Mouse (Mus musculus) heart, embryonic 11.5 days (tissue): Measurements from ENCODE around the gene Htr2a. TPM values are rescaled to one million over a fixed set of nuclear protein-coding genes. Genes with fewer than 3 reads are reported as not detected.

ENCODE experiments used
- ATAC-seq: fragments of 200-750 bp; cut with Nextera tagmentation; replicated peaks from 2 replicates; pipeline ENCODE4 v1.8.0; 2017; ENCODE audit warnings: moderate library complexity; ENCODE audit not compliant: insufficient number of reproducible peaks, low FRiP score, low TSS enrichment
- H3K27ac ChIP-seq: fragments of 300-500 bp; sonication (generic); 2 replicates; pipeline ENCODE4 v1.5.1; 2014; ENCODE audit warnings: mild to moderate bottlenecking, low read depth, low read length
- H3K27me3 ChIP-seq: fragments of 300-500 bp; sonication (generic); 2 replicates; pipeline ENCODE4 v1.6.1; 2014; ENCODE audit warnings: mild to moderate bottlenecking, low read length, mixed read lengths; ENCODE audit not compliant: control insufficient read depth, insufficient read depth
- H3K36me3 ChIP-seq: fragments of 300-500 bp; sonication (generic); 2 replicates; pipeline ENCODE4 v1.6.1; 2014; ENCODE audit warnings: mild to moderate bottlenecking, low read length, moderate library complexity, mixed read lengths; ENCODE audit not compliant: control insufficient read depth, insufficient read depth
- H3K4me1 ChIP-seq: fragments of 300-500 bp; sonication (generic); 2 replicates; pipeline ENCODE4 v1.6.1; 2014; ENCODE audit warnings: low read length; ENCODE audit not compliant: control insufficient read depth, insufficient read depth
- H3K4me2 ChIP-seq: fragments of 300-500 bp; sonication (generic); 2 replicates; pipeline ENCODE4 v1.6.1; 2014; ENCODE audit warnings: mild to moderate bottlenecking, moderate library complexity
- H3K4me3 ChIP-seq: fragments of 300-500 bp; sonication (generic); 2 replicates; pipeline ENCODE4 v1.5.1; 2014; ENCODE audit warnings: low read depth, low read length
- H3K9ac ChIP-seq: fragments of 300-500 bp; sonication (generic); 2 replicates; pipeline ENCODE4 v1.6.1; 2014; ENCODE audit warnings: mild to moderate bottlenecking, low read depth, low read length, moderate library complexity
- H3K9me3 ChIP-seq: fragments of 300-500 bp; sonication (generic); replicated peaks from 2 replicates; pipeline ENCODE4 v1.6.1; 2016; ENCODE audit warnings: low read length; ENCODE audit not compliant: control insufficient read depth
- WGBS: fragments of 180-500 bp; shearing (Covaris S2); extraction: QIAGEN DNeasy Blood & Tissue Kit; methylation state at CpG from one replicate; pipeline ENCODE4 v1.1.7; 2014; ENCODE audit not compliant: insufficient replicate concordance; 5-methylcytosine and 5-hydroxymethylcytosine counted together
- polyA plus RNA-seq: library from polyadenylated mRNA; unstranded; fragments of >200 nt; fragmentation: Nextera tagmentation; extraction: Ambion mirVana; gene quantifications from 2 replicates; pipeline ENCODE4 v1.2.1, GENCODE M21; 2014

Gene Htr2a
- polyA plus RNA-seq = 0.59 and 0.89 TPM in 2 replicates

DNA sequence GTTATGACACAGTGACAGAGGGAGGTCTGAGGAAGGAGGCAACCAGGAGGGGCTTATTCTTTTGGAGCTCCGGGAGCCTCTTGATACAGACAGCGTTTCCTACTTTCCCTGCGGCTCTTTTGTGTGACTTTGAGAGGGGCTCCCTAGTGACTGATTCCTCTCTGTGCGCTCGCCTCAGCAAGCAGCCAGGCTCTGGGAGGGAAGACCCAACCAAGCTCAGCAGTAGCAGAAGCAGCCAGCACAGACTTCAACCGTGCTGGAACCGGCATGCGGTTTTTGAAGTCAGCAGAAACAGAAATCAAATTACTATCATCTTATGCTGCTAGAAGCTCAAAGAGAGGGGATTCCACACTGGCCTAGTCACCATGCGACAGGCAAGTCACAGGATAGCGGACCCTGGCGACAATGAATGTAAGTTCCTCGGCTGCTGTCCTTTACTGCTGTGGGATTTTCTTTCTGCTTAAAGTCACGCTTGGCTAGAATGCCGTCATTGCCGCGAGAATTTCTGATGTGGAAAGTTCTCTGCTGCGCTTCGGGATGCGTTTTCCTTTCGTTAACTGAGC, at the start of gene Htr2a:
TSS of gene Htr2a (plus strand) at position 22 of the 563 bp plus-strand sequence.
- H3K27ac ChIP-seq = no peak within 1 kb of the TSS
- 2% methylated on average over 20 of the region's 20 CpGs for WGBS

DNA sequence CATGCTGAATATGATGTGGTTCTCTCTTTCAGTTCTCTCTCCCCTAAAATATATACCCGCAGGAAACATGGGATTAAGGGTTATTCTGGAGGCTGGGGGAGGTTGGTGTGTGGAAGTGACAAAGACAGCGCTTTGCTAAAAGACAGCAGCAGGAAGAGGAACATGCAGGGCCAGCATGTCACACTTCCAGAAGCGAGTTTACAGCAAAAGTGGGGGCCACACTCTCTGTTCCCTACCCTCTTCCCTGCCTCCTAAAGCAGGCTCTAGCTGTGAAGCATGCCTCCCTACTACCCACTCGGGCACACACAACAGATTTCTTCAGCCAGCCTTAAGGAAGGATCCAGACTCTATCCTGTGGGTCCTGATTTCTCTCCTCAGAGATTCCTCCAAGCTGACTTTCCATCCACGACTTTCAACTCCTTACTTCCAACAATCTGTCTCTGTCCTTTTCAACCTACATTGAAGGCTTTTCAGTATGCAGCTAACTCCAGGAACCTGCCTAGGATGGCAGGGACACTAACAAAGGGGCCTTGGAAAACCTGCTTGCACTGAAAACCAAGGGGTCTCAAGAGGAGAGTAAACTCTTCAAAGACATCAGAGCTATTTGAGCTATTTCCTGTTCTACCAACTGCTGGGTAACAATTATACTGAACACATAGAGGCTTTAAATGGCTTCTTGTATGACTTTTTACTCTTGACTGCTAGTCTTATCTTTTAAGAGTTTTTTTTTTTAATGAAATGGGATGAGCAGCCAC, 39.1 kb upstream of the Htr2a start:
- Histone ChIP-seq H3K27ac (no peak overlapping the region), H3K9ac (no peak overlapping the region), H3K9me3 (no peaks in the 10 kb centered on the region), H3K4me1 (no peaks in the 10 kb centered on the region), H3K4me3 (no peak overlapping the region), H3K4me2 (no peak overlapping the region), H3K36me3 (no peaks in the 10 kb centered on the region), H3K27me3 (no peaks in the 10 kb centered on the region)
- no peak for ATAC-seq
- WGBS = 65% methylated on average over 5 of the region's 5 CpGs

More for the DNA sequence above, at the start of gene Htr2a:
- peaks cover 2% of the 10 kb centered on the region for H3K4me1 ChIP-seq
- no peaks in the 10 kb centered on the region for H3K36me3 ChIP-seq
- peak within 1 kb of the TSS; percentile 81 for H3K4me2 ChIP-seq
- ATAC-seq = no peak
- peak within 1 kb of the TSS; percentile 70 for H3K9ac ChIP-seq
- no peaks in the 10 kb centered on the region for H3K9me3 ChIP-seq
- H3K27me3 ChIP-seq = peaks cover 8% of the 10 kb centered on the region; the same call in 1 of the 2 replicates
- peak within 1 kb of the TSS; percentile 47 for H3K4me3 ChIP-seq

DNA sequence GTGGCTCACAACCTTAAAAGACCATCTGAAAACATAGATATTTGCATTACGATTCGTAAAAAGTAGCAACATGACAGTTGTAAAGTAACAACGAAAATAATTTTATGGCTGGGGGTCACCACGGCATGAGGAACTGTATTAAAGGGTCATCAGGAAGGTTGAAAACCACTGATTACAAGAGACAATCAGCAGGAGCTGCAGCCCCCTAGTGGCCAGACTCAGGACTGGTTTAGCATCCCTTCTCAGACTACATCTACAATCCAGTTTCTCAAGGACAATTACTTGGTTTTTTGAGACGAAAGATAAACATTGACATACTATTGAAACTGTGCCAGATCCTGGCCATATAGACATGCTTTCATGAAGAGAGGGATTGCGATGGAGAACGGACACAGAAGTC, 38.1 kb upstream of the Htr2a start:
- no peaks in the 10 kb centered on the region for H3K4me1 ChIP-seq
- ATAC-seq = no peak
- no peak overlapping the region for H3K4me2 ChIP-seq
- no peak overlapping the region for H3K4me3 ChIP-seq
- 46% methylated on average over 7 of the region's 7 CpGs for WGBS
- H3K36me3 ChIP-seq = no peaks in the 10 kb centered on the region
- no peak overlapping the region for H3K9ac ChIP-seq
- no peaks in the 10 kb centered on the region for H3K9me3 ChIP-seq
- no peak overlapping the region for H3K27ac ChIP-seq
- H3K27me3 ChIP-seq = no peaks in the 10 kb centered on the region

DNA sequence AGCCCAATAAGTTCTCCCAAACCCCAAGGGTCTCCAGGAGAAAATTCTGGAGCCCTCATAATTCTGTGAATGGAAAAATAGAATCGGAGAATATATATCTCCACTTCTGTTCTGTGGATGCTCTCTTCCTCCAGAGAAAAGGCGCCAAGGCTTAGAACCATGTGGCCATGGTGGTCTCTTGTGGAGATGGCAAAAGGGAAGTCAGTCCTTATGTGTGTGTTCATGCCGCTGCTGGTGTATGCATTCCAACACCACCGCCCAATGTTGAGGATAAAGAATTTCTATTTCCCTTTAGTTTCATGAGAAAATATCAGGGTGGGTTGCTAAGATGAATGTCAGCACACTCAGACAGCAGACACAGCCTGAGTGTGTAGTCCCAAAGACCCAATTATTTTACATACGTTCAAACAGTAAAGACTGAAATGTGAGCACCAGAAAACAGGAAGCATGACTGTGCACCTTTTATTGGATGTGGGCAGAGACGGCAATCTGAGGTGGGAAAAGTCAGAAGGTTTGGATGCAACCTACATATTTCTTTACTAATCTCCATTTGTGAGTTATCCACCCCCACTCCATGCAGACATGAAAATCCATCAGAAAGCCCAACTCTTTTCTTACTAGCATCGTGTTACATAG, 37.4 kb upstream of the Htr2a start:
- no peaks in the 10 kb centered on the region for H3K27me3 ChIP-seq
- H3K36me3 ChIP-seq = no peaks in the 10 kb centered on the region
- H3K4me2 ChIP-seq = no peak overlapping the region
- H3K4me1 ChIP-seq = no peaks in the 10 kb centered on the region
- no peak overlapping the region for H3K27ac ChIP-seq
- ATAC-seq = no peak
- no peak overlapping the region for H3K4me3 ChIP-seq
- WGBS = 81% methylated on average over 7 of the region's 7 CpGs
- no peak overlapping the region for H3K9ac ChIP-seq
- H3K9me3 ChIP-seq = no peaks in the 10 kb centered on the region

DNA sequence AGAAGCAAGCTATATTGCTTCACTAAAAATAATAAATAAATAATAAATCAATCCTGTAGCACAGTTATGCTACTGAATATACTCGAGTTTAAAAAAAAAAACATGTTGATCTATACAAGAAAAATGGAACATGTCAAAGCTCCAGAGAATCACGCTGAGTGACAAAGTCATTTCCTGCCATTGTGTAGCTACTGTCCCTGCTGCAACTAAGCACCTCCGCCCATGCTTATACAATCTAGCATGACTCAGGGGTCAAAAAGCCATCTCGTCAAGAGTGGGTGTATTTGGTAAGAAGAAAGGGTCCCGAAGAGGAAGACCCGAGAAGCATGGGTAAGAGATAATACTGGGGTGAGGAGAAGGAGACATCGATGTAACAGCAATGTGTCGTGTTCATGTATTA, 29.3 kb upstream of the Htr2a start:
- H3K4me3 ChIP-seq = no peak overlapping the region
- no peak overlapping the region for H3K4me2 ChIP-seq
- no peaks in the 10 kb centered on the region for H3K27me3 ChIP-seq
- H3K27ac ChIP-seq = no peak overlapping the region
- H3K9ac ChIP-seq = no peak overlapping the region
- H3K36me3 ChIP-seq = no peaks in the 10 kb centered on the region
- no peak for ATAC-seq
- no peaks in the 10 kb centered on the region for H3K4me1 ChIP-seq
- no peaks in the 10 kb centered on the region for H3K9me3 ChIP-seq
- 53% methylated on average over 8 of the region's 8 CpGs for WGBS

DNA sequence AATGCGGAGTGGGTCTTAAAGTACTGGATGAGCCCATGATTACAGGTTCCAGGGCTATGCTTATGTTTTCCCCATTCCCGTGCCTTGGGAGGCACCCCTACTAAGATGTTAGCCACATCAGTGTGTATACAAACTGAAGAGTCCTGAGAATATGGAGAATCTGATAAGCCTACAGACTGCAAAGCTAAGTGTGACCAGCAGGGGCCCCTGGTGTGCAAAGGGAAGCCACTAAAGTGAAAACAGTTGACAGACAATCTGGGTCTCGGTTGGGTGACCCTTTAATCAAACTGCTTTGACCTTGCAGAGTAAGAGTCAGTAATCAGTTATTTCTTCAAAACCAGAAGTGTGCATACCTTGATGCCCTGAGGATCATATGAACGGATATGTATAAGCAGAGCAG, 21.8 kb upstream of the Htr2a start:
- no peak overlapping the region for H3K9ac ChIP-seq
- no peak for ATAC-seq
- 64% methylated on average over 4 of the region's 4 CpGs for WGBS
- H3K27ac ChIP-seq = no peak overlapping the region
- no peak overlapping the region for H3K4me2 ChIP-seq
- no peaks in the 10 kb centered on the region for H3K27me3 ChIP-seq
- 0 out of 2 replicates have a peak, but pooled peaks cover 5% of the 10 kb centered on the region for H3K9me3 ChIP-seq
- no peaks in the 10 kb centered on the region for H3K4me1 ChIP-seq
- H3K4me3 ChIP-seq = no peak overlapping the region
- H3K36me3 ChIP-seq = no peaks in the 10 kb centered on the region

DNA sequence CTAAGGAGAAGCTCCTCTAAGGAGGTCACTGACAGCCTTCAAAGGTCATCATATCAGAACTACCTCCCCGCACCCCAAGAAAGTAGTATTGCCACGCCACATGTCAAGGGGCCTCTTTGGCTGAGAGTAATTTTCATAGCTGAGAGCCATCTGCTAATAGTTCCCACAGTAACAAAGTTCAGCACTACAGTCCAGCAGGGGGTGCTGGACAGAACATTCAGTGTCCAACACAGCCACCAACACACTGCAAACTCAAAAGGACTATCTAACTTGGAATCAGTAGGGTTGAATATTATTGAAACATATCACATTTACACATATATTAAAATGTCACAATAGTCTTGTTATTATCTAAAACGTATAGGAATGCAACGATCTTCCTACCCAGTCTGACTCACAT, 2.6 kb upstream of the Htr2a start:
- Histone ChIP-seq H3K4me3 (no peak overlapping the region), H3K4me2 (no peak overlapping the region), H3K9ac (no peak overlapping the region), H3K36me3 (no peaks in the 10 kb centered on the region), H3K4me1 (peaks cover 2% of the 10 kb centered on the region; the same call in 1 of the 2 replicates), H3K27me3 (peaks cover 8% of the 10 kb centered on the region; the same call in 1 of the 2 replicates), H3K9me3 (no peaks in the 10 kb centered on the region), H3K27ac (no peak overlapping the region)
- WGBS = 82% methylated on average over 4 of the region's 4 CpGs
- no peak for ATAC-seq

DNA sequence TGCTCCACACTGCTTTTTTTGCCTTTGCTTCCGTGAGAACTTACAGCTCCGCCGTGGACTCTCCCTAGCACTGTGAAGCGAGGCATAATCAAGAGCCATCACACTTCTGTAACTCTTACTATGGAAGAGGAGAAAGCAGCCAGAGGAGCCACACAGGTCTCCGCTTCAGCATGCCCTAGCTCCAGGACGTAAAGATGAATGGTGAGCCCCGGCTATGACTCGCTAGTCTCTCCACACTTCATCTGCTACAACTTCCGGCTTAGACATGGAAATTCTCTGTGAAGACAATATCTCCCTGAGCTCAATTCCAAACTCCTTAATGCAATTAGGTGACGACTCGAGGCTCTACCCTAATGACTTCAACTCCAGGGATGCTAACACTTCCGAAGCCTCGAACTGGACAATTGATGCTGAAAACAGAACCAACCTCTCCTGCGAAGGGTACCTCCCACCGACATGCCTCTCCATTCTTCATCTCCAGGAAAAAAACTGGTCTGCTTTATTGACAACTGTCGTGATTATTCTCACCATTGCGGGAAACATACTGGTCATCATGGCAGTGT, 1.1 kb downstream of the Htr2a start:
- no peak for ATAC-seq
- H3K9me3 ChIP-seq = no peaks in the 10 kb centered on the region
- 30% methylated on average over 17 of the region's 17 CpGs for WGBS
- peaks cover 9% of the 10 kb centered on the region for H3K4me1 ChIP-seq
- H3K9ac ChIP-seq = peak overlapping the region; percentile 70
- H3K4me2 ChIP-seq = peak overlapping the region; percentile 81
- H3K27ac ChIP-seq = no peak overlapping the region
- peak overlapping the region; percentile 47 for H3K4me3 ChIP-seq
- H3K36me3 ChIP-seq = no peaks in the 10 kb centered on the region
- H3K27me3 ChIP-seq = peaks cover 8% of the 10 kb centered on the region; the same call in 1 of the 2 replicates
